Mouse (Mus musculus): ENCODE measurements around the gene Mtor. TPM values are rescaled to one million over a fixed set of nuclear protein-coding genes. Genes with fewer than 3 reads are reported as not detected.

Mtor gene
- polyA plus RNA-seq, 1 experiment from 2014 or later = 23.0 TPM

- no peak for ATAC-seq (ENCODE audit: insufficient number of reproducible peaks, low FRiP score, low TSS enrichment, low read depth)
- Histone ChIP-seq H3K4me3 (ENCODE audit: low read depth, low read length) (no peak overlapping the region), H3K27me3 (ENCODE audit: control insufficient read depth, insufficient read depth, low read length) (peaks cover 5% of the 10 kb centered on the region; the same call in 1 of the 2 replicates), H3K36me3 (ENCODE audit: control insufficient read depth, insufficient read depth, low read length) (no peaks in the 10 kb centered on the region), H3K27ac (replicated peaks; ENCODE audit: low read depth, low read length) (no peak overlapping the region), H3K9ac (ENCODE audit: low read length) (no peak overlapping the region), H3K9me3 (ENCODE audit: control insufficient read depth, low read length) (no peaks in the 10 kb centered on the region), H3K4me2 (ENCODE audit: low read depth, severe bottlenecking) (no peak overlapping the region), H3K4me1 (ENCODE audit: control insufficient read depth, insufficient read depth, low read length) (peaks cover 5% of the 10 kb centered on the region; the same call in 1 of the 2 replicates)
- WGBS = 50% methylated on average over 6 of the region's 6 CpGs
- no peak for DNase-seq (ENCODE audit: low spot score)
These were observed 30.9 kb upstream of the Mtor start for GRCm38 (mm10) chr4:148417559-148417958.

GRCm38 (mm10) chr4:148426950-148427850 lies 21.2 kb upstream of the Mtor start:
- no peak overlapping the region for H3K4me3 ChIP-seq (ENCODE audit: low read depth, low read length)
- DNase-seq (ENCODE audit: low spot score) (no peak), ATAC-seq (ENCODE audit: insufficient number of reproducible peaks, low FRiP score, low TSS enrichment, low read depth) (no peak)
- no peaks in the 10 kb centered on the region for H3K36me3 ChIP-seq (ENCODE audit: control insufficient read depth, insufficient read depth, low read length)
- H3K4me1 ChIP-seq (ENCODE audit: control insufficient read depth, insufficient read depth, low read length) = peaks cover 6% of the 10 kb centered on the region; the same call in 1 of the 2 replicates
- H3K9me3 ChIP-seq (ENCODE audit: control insufficient read depth, low read length) = no peaks in the 10 kb centered on the region
- WGBS = 63% methylated on average over 10 of the region's 10 CpGs
- H3K9ac ChIP-seq (ENCODE audit: low read length) = no peak overlapping the region; the same call in 1 of the 2 replicates
- no peak overlapping the region for H3K4me2 ChIP-seq (ENCODE audit: low read depth, severe bottlenecking)
- no peaks in the 10 kb centered on the region for H3K27me3 ChIP-seq (ENCODE audit: control insufficient read depth, insufficient read depth, low read length)
- H3K27ac ChIP-seq (replicated peaks; ENCODE audit: low read depth, low read length) = no peak overlapping the region

- H3K36me3 ChIP-seq (ENCODE audit: control insufficient read depth, insufficient read depth, low read length) = no peaks in the 10 kb centered on the region
- H3K27me3 ChIP-seq (ENCODE audit: control insufficient read depth, insufficient read depth, low read length) = no peaks in the 10 kb centered on the region
- no peaks in the 10 kb centered on the region for H3K9me3 ChIP-seq (ENCODE audit: control insufficient read depth, low read length)
- 86% methylated on average over 5 of the region's 5 CpGs for WGBS
- peaks cover 6% of the 10 kb centered on the region; the same call in 1 of the 2 replicates for H3K4me1 ChIP-seq (ENCODE audit: control insufficient read depth, insufficient read depth, low read length)
- no peak overlapping the region for H3K4me3 ChIP-seq (ENCODE audit: low read depth, low read length)
- no peak overlapping the region for H3K4me2 ChIP-seq (ENCODE audit: low read depth, severe bottlenecking)
- no peak overlapping the region for H3K27ac ChIP-seq (replicated peaks; ENCODE audit: low read depth, low read length)
- no peak overlapping the region for H3K9ac ChIP-seq (ENCODE audit: low read length)
- ATAC-seq (ENCODE audit: insufficient number of reproducible peaks, low FRiP score, low TSS enrichment, low read depth) (no peak), DNase-seq (ENCODE audit: low spot score) (no peak)
These were observed 19.9 kb upstream of the Mtor start for GRCm38 (mm10) chr4:148428544-148428943.

- no peaks in the 10 kb centered on the region for H3K27me3 ChIP-seq (ENCODE audit: control insufficient read depth, insufficient read depth, low read length)
- H3K9me3 ChIP-seq (ENCODE audit: control insufficient read depth, low read length) = no peaks in the 10 kb centered on the region
- DNase-seq (ENCODE audit: low spot score) (no peak), ATAC-seq (ENCODE audit: insufficient number of reproducible peaks, low FRiP score, low TSS enrichment, low read depth) (no peak)
- WGBS = 88% methylated on average over 11 of the region's 11 CpGs
- peaks cover 6% of the 10 kb centered on the region; the same call in 1 of the 2 replicates for H3K4me1 ChIP-seq (ENCODE audit: control insufficient read depth, insufficient read depth, low read length)
- no peak overlapping the region for H3K4me2 ChIP-seq (ENCODE audit: low read depth, severe bottlenecking)
- H3K9ac ChIP-seq (ENCODE audit: low read length) = no peak overlapping the region
- H3K27ac ChIP-seq (replicated peaks; ENCODE audit: low read depth, low read length) = no peak overlapping the region
- no peaks in the 10 kb centered on the region for H3K36me3 ChIP-seq (ENCODE audit: control insufficient read depth, insufficient read depth, low read length)
- no peak overlapping the region for H3K4me3 ChIP-seq (ENCODE audit: low read depth, low read length)
These were observed 19.3 kb upstream of the Mtor start for GRCm38 (mm10) chr4:148429121-148429520.

- Histone ChIP-seq H3K4me3 (ENCODE audit: low read depth, low read length) (no peak overlapping the region), H3K27me3 (ENCODE audit: control insufficient read depth, insufficient read depth, low read length) (no peaks in the 10 kb centered on the region), H3K36me3 (ENCODE audit: control insufficient read depth, insufficient read depth, low read length) (no peaks in the 10 kb centered on the region), H3K4me1 (ENCODE audit: control insufficient read depth, insufficient read depth, low read length) (peaks cover 6% of the 10 kb centered on the region; the same call in 1 of the 2 replicates), H3K4me2 (ENCODE audit: low read depth, severe bottlenecking) (no peak overlapping the region), H3K9me3 (ENCODE audit: control insufficient read depth, low read length) (no peaks in the 10 kb centered on the region), H3K27ac (replicated peaks; ENCODE audit: low read depth, low read length) (no peak overlapping the region), H3K9ac (ENCODE audit: low read length) (no peak overlapping the region)
- DNase-seq (ENCODE audit: low spot score) = peak; percentile 91
- WGBS = 20% methylated on average over 6 of the region's 6 CpGs
- peak; percentile 35; the same call in 1 of the 2 replicates for ATAC-seq (ENCODE audit: insufficient number of reproducible peaks, low FRiP score, low TSS enrichment, low read depth)
These were observed 18.7 kb upstream of the Mtor start for GRCm38 (mm10) chr4:148429686-148430085.

- whole genome bisulfite sequencing = 78% methylated on average over 11 of the region's 11 CpGs
- no peaks in the 10 kb centered on the region for H3K36me3 ChIP-seq (ENCODE audit: control insufficient read depth, insufficient read depth, low read length)
- no peak overlapping the region for H3K9ac ChIP-seq (ENCODE audit: low read length)
- no peak overlapping the region for H3K4me3 ChIP-seq (ENCODE audit: low read depth, low read length)
- H3K4me1 ChIP-seq (ENCODE audit: control insufficient read depth, insufficient read depth, low read length) = peaks cover 6% of the 10 kb centered on the region; the same call in 1 of the 2 replicates
- H3K9me3 ChIP-seq (ENCODE audit: control insufficient read depth, low read length) = no peaks in the 10 kb centered on the region
- ATAC-seq (ENCODE audit: insufficient number of reproducible peaks, low FRiP score, low TSS enrichment, low read depth) = no peak
- no peak for DNase-seq (ENCODE audit: low spot score)
- H3K27ac ChIP-seq (replicated peaks; ENCODE audit: low read depth, low read length) = no peak overlapping the region
- H3K27me3 ChIP-seq (ENCODE audit: control insufficient read depth, insufficient read depth, low read length) = no peaks in the 10 kb centered on the region
- H3K4me2 ChIP-seq (ENCODE audit: low read depth, severe bottlenecking) = no peak overlapping the region
These were observed 17.4 kb upstream of the Mtor start for GRCm38 (mm10) chr4:148430880-148431519.

- no peak overlapping the region for H3K27ac ChIP-seq (replicated peaks; ENCODE audit: low read depth, low read length)
- H3K9ac ChIP-seq (ENCODE audit: low read length) = no peak overlapping the region
- H3K27me3 ChIP-seq (ENCODE audit: control insufficient read depth, insufficient read depth, low read length) = no peaks in the 10 kb centered on the region
- no peak overlapping the region for H3K4me3 ChIP-seq (ENCODE audit: low read depth, low read length)
- DNase-seq (ENCODE audit: low spot score) (no peak), ATAC-seq (ENCODE audit: insufficient number of reproducible peaks, low FRiP score, low TSS enrichment, low read depth) (no peak)
- H3K4me1 ChIP-seq (ENCODE audit: control insufficient read depth, insufficient read depth, low read length) = 0 out of 2 replicates have a peak, but pooled peaks cover 2% of the 10 kb centered on the region
- H3K9me3 ChIP-seq (ENCODE audit: control insufficient read depth, low read length) = no peaks in the 10 kb centered on the region
- H3K36me3 ChIP-seq (ENCODE audit: control insufficient read depth, insufficient read depth, low read length) = no peaks in the 10 kb centered on the region; the same call in 1 of the 2 replicates
- WGBS = 86% methylated on average over 4 of the region's 4 CpGs
- no peak overlapping the region for H3K4me2 ChIP-seq (ENCODE audit: low read depth, severe bottlenecking)
These were observed 15.9 kb upstream of the Mtor start for GRCm38 (mm10) chr4:148432488-148432887.

GRCm38 (mm10) chr4:148433336-148433735 lies 15.1 kb upstream of the Mtor start:
- 0 out of 2 replicates have a peak, but pooled peaks cover 2% of the 10 kb centered on the region for H3K4me1 ChIP-seq (ENCODE audit: control insufficient read depth, insufficient read depth, low read length)
- H3K27me3 ChIP-seq (ENCODE audit: control insufficient read depth, insufficient read depth, low read length) = no peaks in the 10 kb centered on the region
- H3K9ac ChIP-seq (ENCODE audit: low read length) = no peak overlapping the region
- H3K9me3 ChIP-seq (ENCODE audit: control insufficient read depth, low read length) = no peaks in the 10 kb centered on the region
- DNase-seq (ENCODE audit: low spot score) (no peak), ATAC-seq (ENCODE audit: insufficient number of reproducible peaks, low FRiP score, low TSS enrichment, low read depth) (no peak)
- H3K4me2 ChIP-seq (ENCODE audit: low read depth, severe bottlenecking) = no peak overlapping the region
- no peak overlapping the region for H3K4me3 ChIP-seq (ENCODE audit: low read depth, low read length)
- H3K27ac ChIP-seq (replicated peaks; ENCODE audit: low read depth, low read length) = no peak overlapping the region
- WGBS = 70% methylated on average over 18 of the region's 18 CpGs
- H3K36me3 ChIP-seq (ENCODE audit: control insufficient read depth, insufficient read depth, low read length) = no peaks in the 10 kb centered on the region; the same call in 1 of the 2 replicates

All from limb, embryonic 11.5 days (tissue).